Mouse (Mus musculus) liver, adult 2 months (tissue): Measurements from ENCODE around the gene Nlrx1.

ENCODE experiments used
- CTCF ChIP-seq: fragments of 200-500 bp; IDR thresholded peaks from 2 replicates; pipeline ENCODE4 v1.5.1; 2011; ENCODE audit warnings: low read depth, low read length, control low read depth
- POLR2A ChIP-seq: fragments of 200-500 bp; IDR thresholded peaks from 2 replicates; pipeline ENCODE4 v1.6.1; 2011; ENCODE audit warnings: low read length, control low read depth; ENCODE audit not compliant: insufficient read depth; ENCODE audit errors: extremely low read depth

DNA sequence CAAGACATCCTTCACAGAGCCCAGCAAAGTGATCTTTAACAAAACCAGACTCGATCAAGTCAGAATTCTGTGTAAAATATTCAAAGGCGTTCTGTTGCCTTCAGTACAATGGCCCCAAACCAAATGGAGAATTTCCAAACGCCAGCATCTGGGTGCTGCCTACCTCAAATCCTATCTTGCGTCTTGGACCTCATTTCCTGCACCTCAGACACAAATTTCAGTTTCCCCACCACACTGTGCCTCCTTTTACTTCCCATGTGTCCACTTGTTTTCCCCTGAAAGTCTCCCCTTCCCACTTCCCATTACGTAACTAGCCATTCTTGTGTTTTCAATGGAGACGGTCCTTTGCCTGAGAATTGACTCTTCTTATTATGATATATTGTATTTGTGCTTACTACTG is 38.1 kb upstream of the Nlrx1 start:
- no peak for TF ChIP-seq POLR2A
- TF ChIP-seq CTCF: no peak
